Mouse (Mus musculus) liver, postnatal 0 days (tissue): ENCODE measurements around the gene Hoxd8.

Experiments used
- CTCF ChIP-seq: sonication (generic); IDR thresholded peaks from 2 replicates; pipeline ENCODE4 v1.5.1; 2016; ENCODE audit warnings: antibody characterized with exemption, low read depth
- EP300 ChIP-seq: IDR thresholded peaks from 2 replicates; pipeline ENCODE4 v1.6.1; 2016; ENCODE audit warnings: antibody characterized with exemption, low read depth, mild to moderate bottlenecking

GRCm38 (mm10) chr2:74697567-74698121, 6.8 kb upstream of the Hoxd8 start, which contains the start of gene Hoxd9:
- TF ChIP-seq EP300 (no peak), CTCF (no peak)
